Mouse (Mus musculus) NIH3T3 (cell line): Measurements from ENCODE around the gene Pus10.

Source experiments
- DNase-seq: peaks from one replicate; pipeline ENCODE4 v3.0.0-alpha.2; 2012; ENCODE audit warnings: low read depth

The Pus10 gene

DNA sequence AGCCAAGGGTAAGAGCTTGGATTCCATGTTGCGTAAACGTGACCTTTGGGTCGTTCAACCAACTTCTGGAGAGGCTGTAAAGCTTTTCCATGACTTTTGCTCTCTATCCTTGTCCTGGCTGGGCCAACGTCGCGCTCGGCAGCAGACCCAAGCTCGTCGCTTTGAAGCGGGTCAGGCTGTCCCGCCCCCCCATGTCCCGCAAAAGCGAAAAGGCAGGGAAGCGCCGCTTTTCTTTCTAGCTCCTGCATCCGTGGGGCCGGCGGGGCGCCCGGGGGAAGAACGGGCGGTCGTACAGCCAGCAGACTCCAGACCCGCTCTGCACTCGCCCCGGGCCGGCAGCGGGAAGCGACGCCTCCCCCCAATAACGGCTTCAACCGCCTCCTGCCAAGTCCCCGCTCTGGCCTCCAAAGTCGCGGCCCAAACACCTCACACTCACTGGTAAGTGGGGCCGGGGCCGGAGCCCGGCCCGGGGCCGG, at the start of gene Pus10:
Pus10 (plus strand) TSS at position 364 of the 476 bp plus-strand sequence.
- DNase-seq = peak; percentile 69

DNA sequence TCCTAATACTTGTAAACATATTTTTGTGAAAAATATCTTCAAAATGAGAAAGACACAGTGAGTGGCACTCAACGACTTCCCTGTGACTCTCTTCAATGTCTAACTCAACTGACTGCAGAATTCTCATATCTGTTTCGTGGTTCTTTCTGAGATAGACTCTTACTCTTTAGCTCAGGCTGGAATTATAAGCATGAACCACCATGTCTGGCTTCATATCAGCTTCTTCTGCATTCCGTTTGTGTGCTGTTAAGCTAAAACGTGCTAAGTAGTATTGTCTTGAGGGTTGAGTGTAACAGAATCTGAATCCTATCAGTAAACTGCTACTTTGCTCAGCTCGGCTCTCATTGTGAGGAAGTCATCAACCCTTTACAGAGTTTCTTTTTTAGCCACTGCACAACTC, 46.5 kb upstream of the Pus10 start:
- no peak for DNase-seq

DNA sequence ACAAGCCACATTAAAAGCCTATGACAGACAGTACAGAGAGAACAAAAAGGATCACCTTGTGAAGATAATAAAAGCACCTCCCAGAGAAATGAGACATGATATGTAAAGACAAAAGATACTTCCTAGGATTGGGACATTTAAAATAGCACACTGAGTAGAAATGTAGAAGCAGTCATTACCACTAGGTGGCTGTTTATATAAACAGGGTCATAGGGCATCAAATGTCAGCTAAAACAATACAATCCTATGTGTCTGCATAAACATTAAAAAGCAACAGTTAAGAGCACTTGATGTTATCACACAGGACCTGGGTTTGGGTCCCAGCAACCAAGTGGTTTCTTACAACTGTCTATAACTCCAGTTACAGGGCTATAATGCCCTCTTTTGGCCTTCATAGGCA, 34.8 kb upstream of the Pus10 start:
- no peak for DNase-seq

DNA sequence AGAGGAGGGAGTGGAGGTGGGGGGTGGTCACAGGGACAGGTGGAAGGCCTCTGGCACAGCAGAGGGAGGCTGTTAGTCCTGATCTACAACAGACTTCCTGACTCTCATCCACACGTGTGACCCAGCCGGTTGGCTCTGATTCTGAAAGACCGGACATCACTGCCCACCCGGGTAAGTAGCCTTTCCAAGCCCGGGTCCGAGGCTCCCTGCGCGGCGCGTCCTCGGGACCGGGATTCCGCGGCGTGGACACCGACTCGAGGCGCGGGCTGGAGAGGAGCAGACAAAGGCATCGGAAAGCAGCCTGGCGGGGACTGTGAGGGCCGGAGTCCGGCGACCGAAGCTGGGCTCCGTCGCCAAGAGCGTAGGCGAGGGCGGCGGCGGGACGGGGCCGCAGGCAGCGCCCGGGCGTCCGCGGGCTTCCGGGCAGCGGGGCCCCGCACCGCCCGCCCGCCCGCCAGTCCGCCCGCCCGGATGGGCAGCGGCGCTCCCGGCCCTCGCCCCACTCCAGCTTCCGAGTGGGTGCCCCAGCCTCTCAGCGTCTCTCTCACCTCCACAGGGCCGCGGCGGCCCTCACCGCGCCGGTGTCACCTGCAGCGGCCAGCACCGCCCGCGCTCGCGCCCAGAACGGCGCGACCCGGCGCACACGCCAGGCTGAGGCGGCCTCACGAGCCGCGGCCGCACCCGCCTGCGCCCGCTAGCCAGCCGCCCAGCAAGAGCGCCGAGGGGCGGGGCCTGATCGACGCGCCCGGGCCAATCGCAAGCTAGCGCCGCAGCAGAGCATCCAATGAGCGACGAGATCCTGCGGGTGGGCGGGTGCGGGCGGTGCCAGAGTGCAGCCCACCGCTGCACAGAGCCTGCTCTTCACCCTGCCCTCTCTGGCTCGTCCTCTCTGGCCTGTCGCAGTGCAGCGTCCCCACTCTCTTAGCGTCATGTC, 32.3 kb upstream of the Pus10 start, which contains the start of gene 0610010F05Rik:
0610010F05Rik (minus strand) TSS at position 695 of the 934 bp plus-strand sequence.
- peak; percentile 97 for DNase-seq

DNA sequence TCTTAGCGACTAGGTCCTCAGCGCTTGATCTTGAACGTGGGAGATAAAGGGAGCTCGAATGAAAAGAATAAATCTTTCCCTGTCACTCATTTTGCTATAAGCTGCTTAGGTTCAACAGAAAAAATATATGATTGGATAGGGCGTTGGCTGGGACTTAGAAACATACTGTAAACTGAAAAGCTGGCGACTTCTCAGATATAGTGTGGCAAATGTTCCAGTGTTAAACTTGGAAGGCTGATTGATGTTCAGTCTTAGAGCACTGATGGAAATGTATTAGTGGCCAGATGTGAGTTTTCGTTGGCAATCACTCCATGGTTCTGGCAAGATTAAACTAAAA, 31.6 kb upstream of the Pus10 start:
- DNase-seq = no peak

DNA sequence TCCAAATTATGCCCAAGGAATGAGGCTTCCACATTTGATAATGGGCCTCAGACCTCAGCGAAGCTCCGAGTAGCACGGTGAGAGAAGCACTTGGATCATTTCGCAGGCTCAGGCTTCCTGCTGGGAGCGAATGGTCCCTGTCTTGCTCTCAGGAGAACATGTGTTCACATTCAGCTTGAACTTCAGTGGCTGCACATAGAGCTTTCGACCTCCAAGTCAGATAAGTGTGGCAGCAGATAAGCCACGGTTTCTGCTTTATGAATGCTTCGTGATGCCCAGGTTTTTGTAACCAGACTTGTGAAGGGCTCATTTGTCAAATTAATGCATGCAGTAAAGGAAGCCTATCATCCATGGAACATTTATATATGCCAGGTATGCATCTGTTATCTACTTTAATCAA, 30.9 kb upstream of the Pus10 start:
- DNase-seq = no peak

DNA sequence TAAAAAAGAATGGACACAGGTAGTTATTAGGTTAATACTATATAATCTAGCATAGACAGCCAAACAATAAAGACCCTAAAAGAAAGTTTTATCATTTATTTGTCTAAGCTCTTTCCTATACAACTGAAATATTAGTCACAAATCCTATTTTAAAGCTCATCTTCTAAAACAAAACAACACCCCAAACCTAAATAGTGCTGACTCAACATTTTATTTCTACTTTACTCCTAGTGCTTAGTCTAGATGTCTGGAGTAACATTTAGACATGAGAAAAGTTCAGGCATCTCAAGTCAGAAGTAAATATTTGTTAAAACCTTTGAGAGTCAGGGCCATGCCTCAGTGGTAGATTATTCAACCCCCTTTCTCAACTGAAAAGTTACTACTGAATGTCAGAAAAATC, 18.0 kb upstream of the Pus10 start:
- no peak for DNase-seq

DNA sequence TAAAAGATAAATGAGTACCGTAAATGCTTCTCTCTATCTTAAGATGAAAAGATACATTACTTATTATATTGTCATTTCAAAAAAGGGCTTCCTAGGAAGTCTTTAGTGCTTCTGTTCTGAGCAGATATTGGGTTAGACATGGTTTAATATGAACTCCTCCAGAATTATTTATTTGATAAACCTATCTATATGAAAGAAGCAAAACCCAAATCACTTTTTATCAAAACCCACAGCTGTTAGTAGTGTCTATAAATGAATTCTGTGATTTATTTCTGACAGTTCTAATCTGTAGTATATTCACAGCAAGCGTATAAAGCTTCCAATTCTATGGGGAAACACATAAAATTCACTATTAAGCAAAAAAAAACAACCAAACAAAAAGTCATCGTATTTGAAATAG, 17.6 kb upstream of the Pus10 start:
- no peak for DNase-seq

DNA sequence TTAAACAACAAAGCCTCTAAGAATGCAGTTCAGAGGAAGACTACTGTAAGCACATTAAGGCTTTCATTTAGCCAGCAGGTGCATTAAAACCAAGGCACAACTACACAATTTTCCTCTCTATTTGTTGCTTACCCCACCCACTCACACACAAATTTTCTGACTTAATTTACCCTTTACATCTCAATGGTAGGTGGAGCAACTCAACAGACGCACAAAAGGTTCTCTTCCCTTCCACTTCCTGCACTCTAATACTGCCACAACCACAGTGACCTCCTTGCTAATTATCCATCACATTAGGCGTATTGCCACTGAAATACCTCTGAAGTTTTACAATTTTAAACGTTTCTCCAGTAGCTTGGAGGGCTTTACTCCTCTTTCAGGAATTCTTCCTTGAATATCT, 11.8 kb upstream of the Pus10 start:
- no peak for DNase-seq

DNA sequence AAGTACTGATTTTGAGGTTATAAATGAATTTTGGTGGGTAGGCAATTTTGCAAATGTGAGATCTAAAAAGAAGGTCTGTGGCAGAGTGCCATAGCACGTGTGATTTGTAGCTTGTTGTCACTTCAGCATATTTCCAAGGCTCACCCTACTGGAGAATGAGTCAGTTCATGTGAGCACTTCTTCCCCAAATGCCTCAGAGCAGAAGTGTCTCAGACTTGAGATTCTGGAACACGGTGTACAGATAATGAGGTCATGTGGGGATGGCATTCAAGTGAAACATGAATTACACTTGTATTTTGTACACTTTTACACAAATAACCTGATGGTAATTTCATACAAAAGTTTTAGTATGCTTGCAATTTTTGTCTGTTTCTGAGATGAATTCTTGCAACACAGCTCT, 7.7 kb upstream of the Pus10 start:
- no peak for DNase-seq

DNA sequence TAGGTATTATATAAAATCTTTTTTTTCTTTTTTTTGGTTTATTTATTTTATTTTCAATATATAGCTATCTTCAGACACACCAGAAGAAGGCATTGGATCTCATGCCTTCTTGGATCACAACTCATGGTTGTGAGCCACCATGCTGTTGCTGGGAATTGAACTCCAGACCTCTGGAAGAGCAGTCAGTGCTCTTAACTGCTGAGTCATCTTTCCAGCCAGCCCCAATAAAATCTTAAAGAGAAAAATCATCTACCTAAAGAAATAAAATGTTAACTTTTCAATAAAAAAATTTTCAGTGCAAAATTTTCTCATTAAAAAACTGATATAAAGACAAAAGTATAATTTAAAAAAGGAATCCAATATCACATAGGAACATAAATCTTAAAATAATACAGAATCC, 1.2 kb upstream of the Pus10 start:
- DNase-seq = peak; percentile 16

DNA sequence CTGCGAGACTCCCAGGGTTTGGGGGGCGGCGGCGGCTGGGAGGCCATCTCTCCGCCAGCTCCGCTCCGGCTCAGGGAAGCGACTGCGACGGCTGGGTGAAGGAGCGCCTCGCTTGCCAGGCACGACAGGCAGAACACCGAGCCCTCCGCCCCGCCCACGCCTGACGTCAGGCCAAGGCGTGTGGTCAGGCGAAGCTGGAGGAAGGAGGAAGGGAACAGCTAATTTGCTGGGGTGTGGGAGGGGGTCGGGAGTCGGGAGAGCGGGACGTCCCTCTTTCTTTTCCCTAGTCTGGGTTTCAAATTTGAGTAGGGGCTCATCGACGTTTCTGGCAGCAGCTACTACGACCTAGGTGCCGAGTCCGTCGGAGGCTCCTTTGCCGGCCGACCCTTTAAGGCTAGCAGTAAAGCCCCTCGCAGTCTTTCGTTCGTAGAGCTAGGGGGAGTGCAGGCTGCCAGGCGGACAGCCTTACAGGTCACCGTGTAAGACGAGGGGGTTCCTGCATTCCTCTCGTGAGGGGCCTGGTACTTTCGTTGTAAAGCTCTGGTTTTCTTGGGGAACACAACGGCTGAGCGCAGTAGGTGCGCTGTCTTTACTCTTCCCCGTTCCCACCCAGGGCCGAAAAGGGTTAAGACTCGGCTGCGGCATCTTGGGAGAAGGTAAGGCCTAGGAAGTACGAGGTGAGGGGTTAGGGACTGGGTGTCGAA, 476 bp downstream of the Pus10 start, which contains the start of gene Pex13:
Pex13 (minus strand) TSS at position 162 of the 704 bp plus-strand sequence.
- peak; percentile 96 for DNase-seq

DNA sequence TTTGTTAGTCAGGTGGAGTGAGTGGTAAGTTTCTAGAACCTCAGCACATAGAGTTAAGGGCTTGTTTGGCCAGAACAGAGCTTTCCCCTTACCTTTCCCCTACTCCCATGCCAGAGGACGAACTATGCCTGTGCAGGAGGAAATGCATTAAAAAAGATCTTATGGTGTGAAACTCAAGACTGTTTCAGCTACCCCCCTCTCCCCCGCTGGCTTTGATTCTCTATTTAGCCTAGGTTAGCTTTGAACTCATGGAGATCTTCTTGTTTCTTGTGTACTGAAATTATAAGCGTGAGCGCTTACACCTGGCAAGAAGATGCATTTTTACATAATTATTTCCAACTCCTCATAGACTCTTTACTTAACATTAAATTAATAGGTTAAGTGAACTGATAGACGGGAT, 1.1 kb downstream of the Pus10 start:
- no peak for DNase-seq

DNA sequence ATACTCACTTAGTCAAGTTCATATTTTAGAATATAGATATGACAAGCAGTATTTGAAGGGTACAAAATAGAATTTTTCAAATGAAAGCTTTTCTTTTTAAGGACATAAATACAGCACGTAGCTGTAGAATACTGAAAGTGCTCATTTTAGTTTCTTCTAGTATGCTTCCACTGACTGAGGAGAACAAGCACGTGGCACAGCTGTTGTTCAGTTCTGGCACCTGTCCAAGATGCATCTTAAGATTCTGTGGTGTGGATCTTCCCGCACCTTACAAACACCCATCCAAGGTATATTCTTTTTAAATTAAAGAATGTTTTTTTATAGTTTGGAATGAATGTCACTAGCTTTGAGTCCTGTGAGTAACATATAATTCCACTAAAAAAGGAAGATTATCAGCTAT, 1.7 kb downstream of the Pus10 start:
- DNase-seq = peak; percentile 59

DNA sequence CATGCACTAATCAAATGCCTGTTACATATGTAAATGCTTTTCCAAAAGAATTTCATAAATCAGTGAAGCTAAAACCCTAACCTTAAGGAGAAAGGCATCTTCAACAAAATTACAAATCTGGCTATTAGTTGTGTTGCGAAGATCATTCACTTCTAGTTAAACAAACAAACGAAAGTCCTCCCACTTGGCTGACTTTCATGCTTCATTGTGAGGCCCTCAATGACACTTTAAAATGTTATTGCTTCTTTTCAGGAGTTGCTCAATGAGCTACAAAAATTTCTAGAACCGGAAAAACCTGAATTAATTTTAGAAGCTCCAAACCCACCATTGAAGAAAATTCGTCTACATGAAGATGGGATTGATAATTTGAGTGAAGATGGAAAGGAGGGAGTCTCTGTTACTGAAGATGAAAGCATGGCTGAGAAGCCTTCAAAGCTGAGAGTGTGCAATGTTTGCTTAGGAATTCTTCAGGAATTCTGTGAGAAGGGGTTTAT, 6.8 kb downstream of the Pus10 start:
- no peak for DNase-seq

DNA sequence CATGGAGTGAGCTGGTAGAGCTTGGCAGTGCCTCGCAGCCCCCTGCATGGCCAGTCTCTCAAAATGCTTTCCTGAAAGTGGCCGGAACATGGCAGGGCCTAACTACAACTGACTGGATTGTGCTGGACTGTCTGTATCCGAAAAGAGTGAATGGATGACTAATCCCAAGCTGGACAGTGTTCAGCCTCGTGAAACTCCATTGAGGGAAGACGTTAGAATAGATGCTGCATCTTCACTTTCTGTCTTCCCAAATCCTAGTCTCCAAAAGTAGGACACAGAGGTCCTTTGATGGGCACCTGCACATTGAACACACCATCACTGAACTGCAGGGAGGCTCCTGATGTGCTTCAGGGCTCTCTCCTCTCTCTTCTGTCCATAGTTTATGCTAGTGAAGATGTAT, 10.6 kb downstream of the Pus10 start:
- no peak for DNase-seq

DNA sequence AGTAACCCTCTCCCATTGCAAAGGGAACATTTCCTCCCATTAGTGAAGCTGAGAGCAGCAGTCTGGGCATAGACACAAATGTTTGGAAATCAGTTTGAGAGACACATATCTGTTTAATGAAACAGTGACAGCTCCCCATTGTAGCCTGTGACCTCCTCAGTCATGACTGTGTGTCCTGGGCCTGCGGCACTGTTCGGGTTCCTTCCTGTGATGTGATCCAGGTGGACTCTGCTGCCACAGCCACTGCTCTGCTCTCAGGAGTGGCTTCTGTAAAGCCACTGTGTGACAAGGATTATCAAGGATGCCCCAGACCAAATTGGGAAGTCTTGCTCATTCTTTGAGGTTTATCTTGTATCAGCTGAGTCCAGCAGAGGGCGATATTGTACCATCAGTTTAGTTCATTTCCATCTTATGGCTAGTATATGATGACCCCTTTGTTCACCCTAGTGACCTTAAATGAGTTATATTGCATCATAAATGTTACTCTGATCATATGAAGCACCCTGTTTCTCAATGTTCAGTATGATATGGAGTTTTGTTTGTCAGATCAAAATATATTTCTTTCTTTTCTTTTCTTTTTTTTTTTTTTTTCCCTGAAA, 13.7 kb downstream of the Pus10 start:
- peak; percentile 89 for DNase-seq

DNA sequence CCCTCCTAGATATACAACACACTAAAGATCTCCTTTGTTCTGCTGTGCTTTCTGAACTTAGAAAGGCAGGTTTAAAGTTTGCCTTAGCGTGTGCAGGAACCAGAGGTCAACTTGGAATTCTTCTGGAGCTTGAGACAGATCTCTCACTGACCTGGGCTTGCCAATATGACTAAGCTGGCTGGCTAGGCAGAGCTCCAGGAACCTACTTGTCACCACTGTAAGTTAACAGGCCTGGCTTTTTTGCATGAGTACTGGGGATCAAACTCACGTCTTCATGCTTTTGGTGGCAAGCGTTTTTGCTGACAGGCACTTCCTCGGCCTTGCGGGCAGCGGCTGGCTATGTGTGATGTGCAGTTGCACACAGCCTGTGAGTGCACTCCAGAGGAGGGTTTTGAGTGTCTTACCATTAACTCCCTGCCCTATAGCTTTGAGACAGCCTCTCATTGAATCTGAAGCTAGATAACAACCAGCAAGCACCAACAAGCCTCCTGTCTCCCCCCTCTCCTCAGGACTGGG, 15.0 kb downstream of the Pus10 start:
- peak; percentile 66 for DNase-seq

DNA sequence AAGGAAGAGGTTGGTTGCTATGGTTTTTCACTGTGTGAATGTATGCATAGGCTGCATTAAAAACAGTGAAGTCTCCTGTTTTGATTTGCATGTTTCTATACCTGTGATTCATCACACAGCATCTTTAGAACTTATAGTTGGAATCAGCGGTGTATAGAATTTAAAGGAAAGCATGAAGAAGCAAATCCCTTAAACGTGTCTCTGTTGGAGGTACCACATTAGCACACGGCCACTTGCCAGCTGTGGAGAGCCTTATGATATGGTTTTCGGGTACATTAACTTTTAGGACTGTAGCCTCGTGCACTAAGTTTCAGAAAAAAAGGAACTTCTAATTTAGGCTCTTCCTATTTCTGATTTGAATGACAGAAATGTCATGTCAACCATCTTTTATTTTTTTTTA, 17.1 kb downstream of the Pus10 start:
- DNase-seq = no peak

DNA sequence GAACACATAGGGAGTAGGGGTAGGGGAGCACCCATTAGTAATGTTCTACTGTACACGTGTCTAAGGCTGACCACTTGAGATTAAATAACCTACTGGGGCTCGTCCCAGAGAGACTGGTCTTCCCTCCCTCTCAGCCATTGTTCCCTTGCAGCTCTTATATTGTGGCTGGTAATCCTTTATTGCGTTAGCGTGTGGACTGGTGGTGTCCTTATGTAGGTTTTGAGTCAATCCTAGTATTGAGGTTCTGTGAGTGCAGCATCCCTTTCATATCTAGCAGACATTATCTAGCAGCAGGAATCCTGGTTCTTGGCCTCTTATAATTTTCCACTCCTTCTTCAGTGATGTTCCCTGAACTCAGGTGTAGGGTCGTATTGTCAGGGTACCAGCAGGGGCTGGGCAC, 21.2 kb downstream of the Pus10 start:
- DNase-seq = no peak

DNA sequence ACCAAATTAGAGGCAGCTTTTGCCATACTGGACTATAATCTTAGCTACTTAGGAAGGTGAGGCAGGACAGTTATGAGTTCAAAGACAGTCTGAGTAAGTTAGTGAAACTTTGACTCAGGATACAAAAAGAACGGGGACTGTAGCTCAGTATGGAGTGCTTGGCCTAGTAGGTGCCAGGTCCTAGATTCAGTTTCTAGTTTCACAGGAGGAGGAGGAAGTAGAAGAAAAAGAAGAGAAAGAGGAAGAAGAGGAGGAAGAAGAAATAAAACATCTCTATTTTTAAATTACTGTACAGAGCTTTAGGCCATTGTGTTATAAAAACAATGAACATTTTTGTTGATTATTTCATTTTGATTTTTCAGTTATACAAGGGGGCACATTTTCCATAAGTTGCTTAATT, 22.6 kb downstream of the Pus10 start:
- no peak for DNase-seq

DNA sequence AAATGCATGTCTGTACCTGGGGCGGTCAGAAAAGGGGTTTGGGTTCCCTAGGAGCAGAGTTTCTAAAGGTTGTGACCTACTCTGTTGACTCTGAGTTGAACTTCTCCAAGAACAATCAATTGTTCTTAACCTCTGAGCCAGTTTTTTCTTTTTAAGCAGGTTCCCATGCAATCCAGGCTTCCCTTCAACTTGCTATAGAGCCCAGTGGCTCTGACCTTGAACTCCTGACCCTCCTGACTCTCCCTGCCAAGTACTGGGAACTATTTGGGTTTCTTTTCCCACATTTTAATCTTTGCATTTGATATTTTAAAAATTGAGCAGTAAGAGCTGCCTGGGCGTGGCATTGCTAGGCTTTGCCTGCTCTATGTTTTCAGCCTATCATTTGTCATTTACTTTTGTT, 27.8 kb downstream of the Pus10 start:
- no peak for DNase-seq
